Mouse (Mus musculus) stomach, embryonic 16.5 days (tissue): ENCODE data around the gene Gm11042. TPM values are rescaled to one million over a fixed set of nuclear protein-coding genes. Genes with fewer than 3 reads are reported as not detected.
A peak's percentile ranks its signal among the peaks of the same experiment; 100 is the strongest.

Source experiments
- ATAC-seq: fragments of 200-750 bp; cut with Nextera tagmentation; 2 replicates; pipeline ENCODE4 v1.8.0; 2017; ENCODE audit warnings: moderate number of reproducible peaks, moderate TSS enrichment; ENCODE audit not compliant: insufficient read depth, low FRiP score
- H3K27ac ChIP-seq: fragments of 300-500 bp; sonication (generic); 2 replicates; pipeline ENCODE4 v1.5.1; 2014; ENCODE audit warnings: low read length
- H3K27me3 ChIP-seq: fragments of 300-500 bp; sonication (generic); 2 replicates; pipeline ENCODE4 v1.6.1; 2014; ENCODE audit warnings: low read length, control low read depth, mixed read lengths; ENCODE audit not compliant: control insufficient read depth, insufficient read depth
- H3K36me3 ChIP-seq: fragments of 300-500 bp; sonication (generic); 2 replicates; pipeline ENCODE4 v1.6.1; 2014; ENCODE audit warnings: low read length; ENCODE audit not compliant: control insufficient read depth, insufficient read depth
- H3K4me1 ChIP-seq: fragments of 300-500 bp; sonication (generic); 2 replicates; pipeline ENCODE4 v1.6.1; 2014; ENCODE audit warnings: low read length, control low read depth, mixed read lengths; ENCODE audit not compliant: control insufficient read depth, insufficient read depth
- H3K4me2 ChIP-seq: fragments of 300-500 bp; sonication (generic); 2 replicates; pipeline ENCODE4 v1.6.1; 2014; ENCODE audit warnings: low read depth, low read length, mixed read lengths
- H3K4me3 ChIP-seq: fragments of 300-500 bp; sonication (generic); replicated peaks from 2 replicates; pipeline ENCODE4 v1.5.1; 2014; ENCODE audit warnings: mild to moderate bottlenecking, low read length
- H3K9ac ChIP-seq: fragments of 300-500 bp; sonication (generic); 2 replicates; pipeline ENCODE4 v1.6.1; 2014; ENCODE audit warnings: low read length
- H3K9me3 ChIP-seq: fragments of 300-500 bp; sonication (generic); replicated peaks from 2 replicates; pipeline ENCODE4 v1.6.1; 2016; ENCODE audit warnings: low read length, control low read depth; ENCODE audit not compliant: control insufficient read depth
- WGBS: fragments of 180-500 bp; shearing (Covaris S2); extraction: QIAGEN DNeasy Blood & Tissue Kit; methylation state at CpG from one replicate; pipeline ENCODE4 v1.1.7; 2014; 5-methylcytosine and 5-hydroxymethylcytosine counted together
- polyA plus RNA-seq: library from polyadenylated mRNA; unstranded; fragments of >200 nt; fragmentation: Nextera tagmentation; extraction: Ambion mirVana; gene quantifications from 2 replicates; pipeline ENCODE4 v1.2.1, GENCODE M21; 2015

Gene Gm11042
- polyA plus RNA-seq, 1 experiment from 2014 or later: not detected

DNA sequence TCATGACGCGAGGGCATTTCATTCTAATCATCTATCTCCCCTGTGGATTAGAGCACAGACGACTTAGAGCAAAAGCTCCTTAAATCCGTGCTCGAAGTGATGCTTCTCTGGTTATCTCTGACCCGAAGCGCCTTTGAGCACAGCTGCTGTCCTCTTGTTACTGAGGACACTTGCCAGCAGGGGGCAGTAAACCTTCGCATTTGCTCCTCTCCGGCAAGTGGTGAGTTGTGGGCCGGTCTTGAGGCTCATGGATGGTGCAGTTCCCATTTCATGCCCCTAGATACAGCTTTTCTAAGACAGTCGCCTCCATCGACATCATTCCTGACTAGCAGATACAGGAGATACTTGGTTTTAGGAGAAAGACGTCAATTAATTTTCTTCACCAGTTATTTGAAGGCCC is 16.8 kb upstream of the Gm11042 start:
- Histone ChIP-seq H3K4me1 (no peaks in the 10 kb centered on the region), H3K9me3 (no peaks in the 10 kb centered on the region), H3K9ac (no peak overlapping the region), H3K36me3 (no peaks in the 10 kb centered on the region), H3K4me3 (no peak overlapping the region), H3K27ac (no peak overlapping the region), H3K4me2 (no peak overlapping the region), H3K27me3 (no peaks in the 10 kb centered on the region)
- WGBS: 28% methylated on average over 13 of the region's 13 CpGs
- ATAC-seq: no peak

- no peaks in the 10 kb centered on the region for H3K9me3 ChIP-seq
- no peaks in the 10 kb centered on the region for H3K4me1 ChIP-seq
- H3K27me3 ChIP-seq: no peaks in the 10 kb centered on the region
- no peak for ATAC-seq
- WGBS: 80% methylated on average over 6 of the region's 6 CpGs
- H3K4me2 ChIP-seq: no peak overlapping the region
- no peaks in the 10 kb centered on the region for H3K36me3 ChIP-seq
- H3K9ac ChIP-seq: no peak overlapping the region
- H3K27ac ChIP-seq: no peak overlapping the region
- H3K4me3 ChIP-seq: no peak overlapping the region
Measured at GRCm38 (mm10) chr12:74329759-74330158, 13.6 kb upstream of the Gm11042 start.

DNA sequence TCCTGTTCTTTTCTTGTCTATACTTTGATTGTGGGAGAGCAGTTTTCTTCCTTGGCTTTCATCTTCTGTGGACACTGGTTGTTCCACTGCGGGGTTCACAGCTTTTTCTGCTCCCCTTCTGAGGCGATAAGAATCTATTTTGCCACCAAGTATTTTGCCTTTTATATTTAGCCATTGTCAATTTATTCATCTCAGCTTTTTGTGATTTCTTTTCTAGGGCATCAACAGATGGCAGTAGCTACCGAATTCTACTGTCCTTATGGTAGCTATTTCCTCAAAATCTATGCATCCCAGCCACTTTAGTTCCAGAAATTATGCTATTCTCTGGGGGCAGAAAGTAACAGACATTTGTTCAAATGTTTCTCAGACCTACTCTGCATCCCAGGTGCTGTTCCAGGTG is 10.4 kb upstream of the Gm11042 start:
- Histone ChIP-seq H3K4me1 (no peaks in the 10 kb centered on the region), H3K9me3 (no peaks in the 10 kb centered on the region), H3K27ac (no peak overlapping the region), H3K4me2 (no peak overlapping the region), H3K36me3 (no peaks in the 10 kb centered on the region), H3K27me3 (no peaks in the 10 kb centered on the region), H3K9ac (no peak overlapping the region), H3K4me3 (no peak overlapping the region)
- ATAC-seq: no peak
- 85% methylated on average over 3 of the region's 3 CpGs for WGBS

- Histone ChIP-seq H3K27ac (no peak overlapping the region), H3K27me3 (no peaks in the 10 kb centered on the region), H3K9ac (no peak overlapping the region), H3K9me3 (no peaks in the 10 kb centered on the region), H3K4me1 (peaks cover 2% of the 10 kb centered on the region; the same call in 1 of the 2 replicates), H3K4me3 (no peak overlapping the region), H3K4me2 (no peak overlapping the region), H3K36me3 (no peaks in the 10 kb centered on the region)
- ATAC-seq: no peak
- WGBS: 73% methylated on average over 5 of the region's 5 CpGs
Measured at GRCm38 (mm10) chr12:74321981-74322380, 5.8 kb upstream of the Gm11042 start.

GRCm38 (mm10) chr12:74320318-74320717 is 4.1 kb upstream of the Gm11042 start:
- no peak overlapping the region for H3K4me3 ChIP-seq
- no peak for ATAC-seq
- H3K9ac ChIP-seq: no peak overlapping the region
- no peaks in the 10 kb centered on the region for H3K36me3 ChIP-seq
- peaks cover 6% of the 10 kb centered on the region; the same call in 1 of the 2 replicates for H3K4me1 ChIP-seq
- H3K9me3 ChIP-seq: no peaks in the 10 kb centered on the region
- H3K27ac ChIP-seq: no peak overlapping the region
- H3K27me3 ChIP-seq: no peaks in the 10 kb centered on the region
- WGBS: 12% methylated on average over 10 of the region's 10 CpGs
- H3K4me2 ChIP-seq: peak overlapping the region; percentile 10; the same call in 1 of the 2 replicates

- H3K4me3 ChIP-seq: peak overlapping the region; percentile 52
- H3K27ac ChIP-seq: peak overlapping the region; percentile 32
- H3K9me3 ChIP-seq: no peaks in the 10 kb centered on the region
- peaks cover 6% of the 10 kb centered on the region; the same call in 1 of the 2 replicates for H3K4me1 ChIP-seq
- 10% methylated on average over 15 of the region's 15 CpGs for WGBS
- peak overlapping the region; percentile 73 for H3K9ac ChIP-seq
- no peaks in the 10 kb centered on the region for H3K36me3 ChIP-seq
- H3K4me2 ChIP-seq: peak overlapping the region; percentile 77
- H3K27me3 ChIP-seq: no peaks in the 10 kb centered on the region
- peak; percentile 84; the same call in 1 of the 2 replicates for ATAC-seq
Measured at GRCm38 (mm10) chr12:74316989-74317759, 980 bp upstream of the Gm11042 start.

DNA sequence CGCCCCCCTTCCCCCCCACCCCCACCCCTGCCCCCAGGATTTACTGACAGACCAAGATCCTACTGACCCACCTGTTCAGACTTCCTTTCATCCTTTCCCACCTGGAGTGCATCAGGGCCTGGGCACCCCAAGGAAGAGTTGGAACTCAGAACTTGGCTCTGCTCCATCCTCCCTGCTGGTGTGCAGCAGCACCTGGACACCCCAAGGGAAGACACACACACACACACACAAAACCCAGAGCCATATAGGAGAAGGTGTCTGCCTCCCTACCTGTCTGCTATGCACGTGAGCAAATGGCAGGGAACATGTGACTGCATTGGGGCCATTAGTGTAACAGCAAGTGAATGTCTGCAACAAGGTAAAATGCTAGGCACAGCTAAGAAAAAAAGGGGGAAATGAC is 973 bp downstream of the Gm11042 start:
- H3K27ac ChIP-seq: no peak overlapping the region
- H3K4me3 ChIP-seq: no peak overlapping the region
- no peak overlapping the region for H3K9ac ChIP-seq
- no peaks in the 10 kb centered on the region for H3K36me3 ChIP-seq
- H3K9me3 ChIP-seq: no peaks in the 10 kb centered on the region
- no peak overlapping the region for H3K4me2 ChIP-seq
- peaks cover 6% of the 10 kb centered on the region; the same call in 1 of the 2 replicates for H3K4me1 ChIP-seq
- ATAC-seq: no peak
- H3K27me3 ChIP-seq: no peaks in the 10 kb centered on the region
- 37% methylated on average over 2 of the region's 2 CpGs for WGBS

DNA sequence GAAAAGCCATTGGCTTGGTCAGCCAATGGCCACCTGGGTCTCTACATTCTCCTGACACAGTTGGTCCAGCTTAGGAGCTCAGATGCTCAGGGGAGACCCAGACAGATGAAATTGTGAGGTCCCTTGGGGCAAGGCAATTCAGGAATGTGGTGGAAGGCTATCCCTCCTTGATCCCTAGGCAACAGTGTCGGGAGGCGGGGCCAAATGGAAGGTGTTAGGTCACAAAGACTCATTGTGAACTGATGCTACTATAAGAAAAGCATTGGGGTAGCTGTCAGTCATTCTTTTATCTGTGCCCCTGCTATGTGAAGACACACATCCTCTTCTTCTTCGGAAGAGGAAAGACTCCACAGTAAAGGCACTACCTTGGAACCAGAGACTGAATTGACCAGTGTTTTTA is 3.6 kb downstream of the Gm11042 start:
- Histone ChIP-seq H3K4me1 (peaks cover 6% of the 10 kb centered on the region; the same call in 1 of the 2 replicates), H3K9ac (no peak overlapping the region), H3K27ac (no peak overlapping the region), H3K4me3 (no peak overlapping the region), H3K9me3 (no peaks in the 10 kb centered on the region), H3K36me3 (no peaks in the 10 kb centered on the region), H3K27me3 (no peaks in the 10 kb centered on the region), H3K4me2 (no peak overlapping the region)
- ATAC-seq: no peak
- WGBS: 83% methylated on average over 3 of the region's 3 CpGs

- Histone ChIP-seq H3K27me3 (no peaks in the 10 kb centered on the region), H3K4me1 (no peaks in the 10 kb centered on the region), H3K27ac (no peak overlapping the region), H3K4me3 (no peak overlapping the region), H3K4me2 (no peak overlapping the region), H3K36me3 (no peaks in the 10 kb centered on the region), H3K9me3 (no peaks in the 10 kb centered on the region), H3K9ac (no peak overlapping the region)
- WGBS: 64% methylated on average over 9 of the region's 9 CpGs
- no peak for ATAC-seq
Measured at GRCm38 (mm10) chr12:74303418-74304294, 12.5 kb downstream of the Gm11042 start.
